Mouse (Mus musculus) limb, embryonic 14.5 days (tissue): Measurements from ENCODE around the gene Lsg1. TPM values are rescaled to one million over a fixed set of nuclear protein-coding genes. Genes with fewer than 3 reads are reported as not detected.
A peak's percentile ranks its signal among the peaks of the same experiment; 100 is the strongest.

Source experiments
- ATAC-seq: fragments of 200-750 bp; cut with Nextera tagmentation; 2 replicates; pipeline ENCODE4 v1.8.0; 2017; ENCODE audit warnings: low read depth, moderate number of reproducible peaks, moderate TSS enrichment; ENCODE audit not compliant: low FRiP score
- DNase-seq: peaks from one replicate; pipeline ENCODE4 v3.0.0-alpha.2; 2015; ENCODE audit warnings: low spot score
- H3K27ac ChIP-seq: fragments of 300-500 bp; sonication (generic); replicated peaks from 2 replicates; pipeline ENCODE4 v1.5.1; 2014; ENCODE audit warnings: low read depth, mild to moderate bottlenecking, low read length, moderate library complexity, mixed read lengths
- H3K27me3 ChIP-seq: fragments of 300-500 bp; sonication (generic); 2 replicates; pipeline ENCODE4 v1.6.1; 2014; ENCODE audit warnings: low read length, mixed read lengths; ENCODE audit not compliant: control insufficient read depth, insufficient read depth
- H3K36me3 ChIP-seq: fragments of 300-500 bp; sonication (generic); 2 replicates; pipeline ENCODE4 v1.6.1; 2014; ENCODE audit warnings: mild to moderate bottlenecking, low read length, moderate library complexity, mixed read lengths; ENCODE audit not compliant: control insufficient read depth, insufficient read depth
- H3K4me1 ChIP-seq: fragments of 300-500 bp; sonication (generic); 2 replicates; pipeline ENCODE4 v1.6.1; 2014; ENCODE audit warnings: antibody characterized with exemption, low read length, mixed read lengths; ENCODE audit not compliant: control insufficient read depth, insufficient read depth
- H3K4me2 ChIP-seq: fragments of 300-500 bp; sonication (generic); replicated peaks from 2 replicates; pipeline ENCODE4 v1.6.1; 2014; ENCODE audit warnings: low read depth, mild to moderate bottlenecking, low read length, moderate library complexity; ENCODE audit not compliant: severe bottlenecking
- H3K4me3 ChIP-seq: fragments of 300-500 bp; sonication (generic); replicated peaks from 2 replicates; pipeline ENCODE4 v1.5.1; 2014; ENCODE audit warnings: low read length
- H3K9ac ChIP-seq: fragments of 300-500 bp; sonication (generic); 2 replicates; pipeline ENCODE4 v1.6.1; 2014; ENCODE audit warnings: mild to moderate bottlenecking, low read depth, low read length, moderate library complexity; ENCODE audit not compliant: severe bottlenecking
- H3K9me3 ChIP-seq: fragments of 300-500 bp; sonication (generic); 2 replicates; pipeline ENCODE4 v1.6.1; 2016; ENCODE audit warnings: low read length; ENCODE audit not compliant: control insufficient read depth
- POLR2A ChIP-seq: fragments of 200-500 bp; IDR thresholded peaks from 2 replicates; pipeline ENCODE4 v1.8.0; 2012; ENCODE audit warnings: inconsistent platforms, mild to moderate bottlenecking, moderate library complexity, borderline replicate concordance; ENCODE audit not compliant: insufficient read depth, insufficient read length; ENCODE audit errors: extremely low read depth
- WGBS: fragments of 180-500 bp; shearing (Covaris S2); extraction: QIAGEN DNeasy Blood & Tissue Kit; methylation state at CpG from one replicate; pipeline ENCODE4 v1.1.7; 2014; 5-methylcytosine and 5-hydroxymethylcytosine counted together
- polyA plus RNA-seq, 2 experiments: library from polyadenylated mRNA; depleted of rRNA in 1 of 2; stranded (reverse) in 1 of 2; unstranded in 1 of 2; fragments of >200 nt; fragmentation: Nextera tagmentation in 1 of 2; extraction: Ambion mirVana in 1 of 2; gene quantifications; 2 replicates each; pipeline versions ENCODE4 v1.2.1 to v1.2.3; 2012 to 2014

The Lsg1 gene
- polyA plus RNA-seq, 2 experiments = 36.3 to 64.2 TPM

DNA sequence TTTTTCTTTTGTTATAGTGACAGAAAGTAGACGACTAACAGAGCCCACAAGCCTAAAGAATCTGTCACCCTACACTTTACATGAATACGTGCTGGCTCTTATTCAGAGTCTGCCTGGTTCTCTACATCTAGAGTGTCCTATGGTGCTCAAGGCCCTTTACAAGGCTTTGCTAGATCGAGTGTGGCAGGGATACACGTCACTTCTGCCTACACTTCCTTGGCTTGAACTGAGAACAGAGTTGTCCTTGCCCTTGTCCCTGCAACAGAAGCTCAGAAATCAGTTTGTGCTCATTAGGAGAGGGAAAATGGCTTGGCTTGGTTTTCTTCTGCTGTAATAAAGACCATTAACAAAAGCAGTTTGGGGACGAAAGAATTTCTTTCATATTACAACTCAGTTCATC lies 23.9 kb upstream of the Lsg1 start:
- no peak overlapping the region for H3K27ac ChIP-seq
- no peaks in the 10 kb centered on the region for H3K27me3 ChIP-seq
- 66% methylated on average over 5 of the region's 5 CpGs for WGBS
- H3K4me3 ChIP-seq = no peak overlapping the region
- TF ChIP-seq POLR2A = no peak
- no peaks in the 10 kb centered on the region for H3K36me3 ChIP-seq
- no peaks in the 10 kb centered on the region for H3K9me3 ChIP-seq
- DNase-seq = no peak
- H3K4me2 ChIP-seq = no peak overlapping the region
- no peak for ATAC-seq
- no peak overlapping the region for H3K9ac ChIP-seq
- no peaks in the 10 kb centered on the region for H3K4me1 ChIP-seq

DNA sequence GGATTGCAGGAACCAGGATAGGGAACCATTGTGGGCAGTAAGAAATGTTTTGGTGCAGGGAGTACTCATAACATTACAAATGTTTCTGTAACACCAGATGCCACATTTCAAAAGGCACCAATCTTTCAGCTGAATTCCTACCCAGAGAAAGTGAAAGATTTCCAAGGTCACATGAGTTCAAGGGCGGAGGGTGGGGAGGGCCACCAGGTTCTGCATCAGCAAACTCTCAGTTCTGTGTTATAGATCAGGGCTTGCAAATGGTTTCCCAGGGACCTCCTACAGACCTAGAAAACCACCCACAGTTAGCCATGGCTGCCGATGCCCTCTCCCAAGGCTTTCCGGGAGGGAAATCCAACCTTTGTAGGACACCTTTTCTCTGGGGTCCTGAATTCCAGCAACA lies 20.5 kb upstream of the Lsg1 start:
- no peak overlapping the region for H3K4me3 ChIP-seq
- WGBS = 73% methylated on average over 3 of the region's 3 CpGs
- no peak overlapping the region for H3K4me2 ChIP-seq
- TF ChIP-seq POLR2A = no peak
- peaks cover 23% of the 10 kb centered on the region for H3K4me1 ChIP-seq
- no peak overlapping the region for H3K9ac ChIP-seq
- H3K27ac ChIP-seq = no peak overlapping the region
- ATAC-seq = no peak
- no peaks in the 10 kb centered on the region for H3K36me3 ChIP-seq
- DNase-seq = no peak
- no peaks in the 10 kb centered on the region for H3K9me3 ChIP-seq
- H3K27me3 ChIP-seq = no peaks in the 10 kb centered on the region

GRCm38 (mm10) chr16:30605528-30605927 lies 18.1 kb upstream of the Lsg1 start:
- H3K9ac ChIP-seq = no peak overlapping the region
- H3K9me3 ChIP-seq = no peaks in the 10 kb centered on the region
- H3K27ac ChIP-seq = no peak overlapping the region
- no peak for ATAC-seq
- no peak for TF ChIP-seq POLR2A
- no peaks in the 10 kb centered on the region for H3K36me3 ChIP-seq
- H3K4me1 ChIP-seq = peaks cover 36% of the 10 kb centered on the region
- H3K27me3 ChIP-seq = peaks cover 12% of the 10 kb centered on the region
- no peak overlapping the region for H3K4me2 ChIP-seq
- H3K4me3 ChIP-seq = no peak overlapping the region
- no peak for DNase-seq
- 34% methylated on average over 6 of the region's 6 CpGs for WGBS

DNA sequence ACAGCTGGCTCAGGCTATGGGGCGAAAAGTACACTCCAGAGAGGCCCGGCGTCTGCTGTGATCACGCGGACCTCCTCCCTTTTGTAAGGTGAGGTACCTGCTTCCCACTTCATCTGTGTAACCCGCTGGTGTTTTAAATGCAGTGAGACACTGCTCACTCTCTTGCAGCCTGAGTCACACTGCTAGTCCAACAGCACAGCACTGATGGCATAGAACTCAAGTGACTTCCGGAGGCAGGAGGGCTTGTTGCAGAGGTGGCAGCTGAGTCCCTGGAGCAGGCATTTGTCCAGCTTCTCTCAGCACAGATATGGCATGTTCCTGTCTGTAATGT lies 17.4 kb upstream of the Lsg1 start:
- Histone ChIP-seq H3K4me3 (no peak overlapping the region), H3K9ac (no peak overlapping the region), H3K4me2 (no peak overlapping the region), H3K9me3 (no peaks in the 10 kb centered on the region), H3K27me3 (peaks cover 12% of the 10 kb centered on the region), H3K27ac (no peak overlapping the region), H3K36me3 (no peaks in the 10 kb centered on the region), H3K4me1 (peaks cover 36% of the 10 kb centered on the region)
- DNase-seq (no peak), ATAC-seq (no peak)
- TF ChIP-seq POLR2A = no peak
- 75% methylated on average over 7 of the region's 7 CpGs for WGBS

- DNase-seq (no peak), ATAC-seq (no peak)
- Histone ChIP-seq H3K4me2 (no peak overlapping the region), H3K9ac (no peak overlapping the region), H3K36me3 (no peaks in the 10 kb centered on the region), H3K9me3 (no peaks in the 10 kb centered on the region), H3K4me3 (no peak overlapping the region), H3K27me3 (peaks cover 12% of the 10 kb centered on the region), H3K27ac (no peak overlapping the region), H3K4me1 (peaks cover 36% of the 10 kb centered on the region)
- no peak for TF ChIP-seq POLR2A
- 74% methylated on average over 16 of the region's 16 CpGs for whole genome bisulfite sequencing
These were observed 16.8 kb upstream of the Lsg1 start for GRCm38 (mm10) chr16:30604061-30604806.

- ATAC-seq (no peak), DNase-seq (peak; percentile 38)
- H3K4me3 ChIP-seq = no peak overlapping the region
- WGBS = 42% methylated on average over 9 of the region's 9 CpGs
- peak overlapping the region; percentile 26; the same call in 1 of the 2 replicates for H3K27ac ChIP-seq
- H3K4me2 ChIP-seq = peak overlapping the region; percentile 84; the same call in 1 of the 2 replicates
- no peaks in the 10 kb centered on the region for H3K9me3 ChIP-seq
- no peaks in the 10 kb centered on the region for H3K36me3 ChIP-seq
- TF ChIP-seq POLR2A = no peak
- H3K9ac ChIP-seq = no peak overlapping the region
- peaks cover 14% of the 10 kb centered on the region for H3K27me3 ChIP-seq
- peaks cover 36% of the 10 kb centered on the region for H3K4me1 ChIP-seq
These were observed 16.1 kb upstream of the Lsg1 start for GRCm38 (mm10) chr16:30603531-30603842.
